Mouse (Mus musculus): ENCODE measurements around the gene Itpr2.

DNA sequence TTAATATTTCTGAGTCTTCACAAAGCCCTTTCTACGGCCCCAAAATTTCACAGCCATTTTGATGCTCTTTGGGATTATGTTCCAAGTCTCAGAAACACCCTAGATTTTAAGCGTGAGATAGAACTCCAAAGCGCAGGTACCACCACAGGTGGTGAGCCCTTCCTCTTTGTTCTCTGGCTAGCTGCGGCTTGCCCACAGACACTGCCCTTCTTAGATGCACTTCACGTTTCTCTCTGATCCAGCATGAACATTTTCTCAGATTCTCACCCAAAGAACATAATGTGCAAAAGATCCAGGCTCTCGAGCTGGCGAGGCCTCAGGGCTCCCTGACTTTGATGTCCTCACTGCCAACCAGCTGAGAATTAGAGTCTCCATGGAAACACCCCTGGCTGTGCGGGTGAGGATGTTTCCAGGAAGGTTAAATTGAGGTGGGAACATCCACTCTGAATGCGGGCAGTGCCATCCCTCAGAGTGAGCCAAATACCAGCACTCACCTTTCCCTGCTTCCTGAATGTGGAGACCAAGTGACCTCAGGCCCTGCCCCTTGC, 149.7 kb downstream of the Itpr2 start:
- TF ChIP-seq CTCF (IDR thresholded peaks at IDR 0.05; ENCODE audit: low read depth, low read length) = no peak
- no peak for TF ChIP-seq GATA1 (IDR thresholded peaks at IDR 0.05; ENCODE audit: borderline replicate concordance, low read length)

Data from G1E (cell line).